Mouse (Mus musculus) kidney, adult 10 weeks (tissue): ENCODE measurements around the gene Copz1. TPM values are rescaled to one million over a fixed set of nuclear protein-coding genes. Genes with fewer than 3 reads are reported as not detected.

ENCODE experiments used
- polyA plus RNA-seq: library from polyadenylated mRNA; stranded (reverse); fragments of 350-450 nt; fragmentation: Illumina TruSeq; extraction: RNeasy Lipid Tissue Mini Kit (QIAGEN cat#74804); gene quantifications from one replicate; pipeline ENCODE4 v1.2.3, GENCODE M21; 2014; ENCODE audit warnings: low read depth, low replicate concordance

Copz1 gene
- polyA plus RNA-seq, result 90.8 TPM

DNA sequence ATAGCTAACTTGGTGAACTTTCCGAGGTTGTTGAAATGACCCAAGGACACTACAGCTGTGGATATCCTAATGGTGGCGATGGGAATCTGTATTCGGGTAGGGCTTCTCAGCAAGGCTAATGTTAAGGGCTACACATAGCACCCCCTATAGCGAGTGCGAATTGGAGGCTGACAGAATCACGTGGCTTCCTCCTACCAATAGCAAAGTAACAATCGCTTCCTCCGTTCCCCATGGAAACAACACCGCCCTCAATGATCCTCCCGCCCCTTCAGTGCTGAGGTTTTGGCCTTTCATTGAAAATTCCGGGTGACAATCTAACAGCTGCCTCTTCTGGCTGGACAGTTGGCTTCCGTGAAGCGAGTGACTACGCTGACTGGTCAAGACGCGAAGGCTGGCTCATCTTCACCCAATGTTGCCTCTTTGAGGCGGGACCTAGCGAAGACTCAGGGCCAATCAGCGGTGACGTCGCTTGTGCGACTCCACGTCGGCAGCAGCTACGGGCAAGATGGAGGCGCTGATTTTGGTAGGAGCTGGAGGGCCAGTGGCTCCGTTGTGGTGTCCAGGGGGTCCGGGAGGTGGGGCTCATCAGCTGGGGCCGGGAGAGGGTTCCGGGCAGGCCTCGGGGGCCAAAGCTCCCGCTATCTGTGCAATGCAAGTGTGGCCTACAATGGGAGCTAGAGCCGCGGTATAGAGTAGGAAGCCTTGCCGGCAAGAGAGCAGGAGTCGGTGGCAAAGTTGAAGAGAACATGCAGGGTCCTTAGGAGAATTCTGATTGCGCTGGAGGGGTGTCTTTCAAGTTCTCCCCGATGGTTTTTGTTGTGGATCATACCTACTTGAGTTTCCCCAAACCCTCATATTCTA, at the start of gene Copz1:
TSS of gene Copz1 (plus strand) at position 296 of the 861 bp plus-strand sequence.

DNA sequence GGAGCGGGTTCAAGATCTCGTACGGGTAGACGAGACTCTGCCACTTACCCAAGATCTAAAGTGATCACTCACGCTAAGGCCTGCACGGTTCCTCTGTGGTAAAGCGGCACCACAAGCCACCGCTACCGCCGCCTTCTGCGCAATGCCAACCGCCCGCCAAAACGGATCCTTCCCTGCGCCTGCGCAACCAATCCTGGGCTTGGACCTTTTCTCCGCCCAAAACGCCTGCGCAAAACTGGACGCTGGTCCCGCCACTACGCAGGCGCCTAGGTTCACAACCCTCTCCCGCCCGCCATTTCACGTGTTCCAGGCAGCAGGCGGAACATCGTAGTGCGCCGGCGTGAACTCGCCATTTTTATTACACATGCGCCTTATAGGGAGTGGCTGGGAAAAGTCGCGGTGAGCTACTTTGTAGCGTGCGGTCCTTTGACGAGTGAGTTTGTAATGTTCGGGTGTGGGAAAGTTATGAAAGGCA, 32.8 kb upstream of the Copz1 start, which contains the start of gene Cbx5:
TSS of gene Cbx5 (minus strand) at position 132 of the 475 bp plus-strand sequence.

DNA sequence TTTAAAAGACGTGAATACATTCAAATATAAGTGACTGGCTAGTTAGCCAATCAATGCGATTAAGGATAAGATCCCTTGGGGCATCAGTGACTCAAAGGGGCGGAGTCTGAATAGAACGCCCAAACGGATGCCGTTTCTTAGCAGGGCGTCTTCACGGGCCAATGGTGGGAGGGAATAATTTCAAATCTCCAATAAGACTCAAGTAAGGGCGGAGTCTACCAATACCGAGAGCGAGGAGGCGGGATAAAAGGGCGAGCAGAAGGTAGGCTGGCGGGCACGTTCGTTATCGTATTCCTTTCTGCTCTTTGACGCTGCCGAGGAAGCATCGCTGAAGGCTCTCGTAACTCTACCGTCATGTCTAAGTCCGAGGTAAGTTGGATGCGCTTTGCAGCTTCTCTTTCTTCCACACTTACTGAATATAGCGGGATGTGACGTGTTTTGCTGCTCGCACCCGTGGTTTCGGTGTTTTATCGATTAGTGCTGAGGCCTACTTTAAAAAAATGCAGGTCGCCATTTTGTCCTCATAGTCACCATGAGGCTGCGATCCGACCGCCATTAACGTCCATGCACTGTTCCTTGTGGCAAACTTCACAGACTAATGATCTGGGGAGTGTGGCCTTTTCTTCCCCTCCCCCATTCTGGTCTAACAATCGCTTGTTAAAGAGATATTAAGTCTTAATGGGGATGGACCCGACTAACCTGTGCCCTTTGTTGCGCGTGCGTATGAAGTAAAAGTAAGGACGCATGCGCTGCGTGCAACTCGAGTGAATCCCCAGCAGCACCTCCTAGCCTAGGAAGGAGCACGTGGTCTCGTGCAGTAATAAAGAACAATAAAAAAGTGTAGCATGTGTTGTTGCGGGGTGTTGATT, 32.1 kb upstream of the Copz1 start, which contains the start of gene Hnrnpa1:
TSS of gene Hnrnpa1 (plus strand) at position 273 of the 869 bp plus-strand sequence.

DNA sequence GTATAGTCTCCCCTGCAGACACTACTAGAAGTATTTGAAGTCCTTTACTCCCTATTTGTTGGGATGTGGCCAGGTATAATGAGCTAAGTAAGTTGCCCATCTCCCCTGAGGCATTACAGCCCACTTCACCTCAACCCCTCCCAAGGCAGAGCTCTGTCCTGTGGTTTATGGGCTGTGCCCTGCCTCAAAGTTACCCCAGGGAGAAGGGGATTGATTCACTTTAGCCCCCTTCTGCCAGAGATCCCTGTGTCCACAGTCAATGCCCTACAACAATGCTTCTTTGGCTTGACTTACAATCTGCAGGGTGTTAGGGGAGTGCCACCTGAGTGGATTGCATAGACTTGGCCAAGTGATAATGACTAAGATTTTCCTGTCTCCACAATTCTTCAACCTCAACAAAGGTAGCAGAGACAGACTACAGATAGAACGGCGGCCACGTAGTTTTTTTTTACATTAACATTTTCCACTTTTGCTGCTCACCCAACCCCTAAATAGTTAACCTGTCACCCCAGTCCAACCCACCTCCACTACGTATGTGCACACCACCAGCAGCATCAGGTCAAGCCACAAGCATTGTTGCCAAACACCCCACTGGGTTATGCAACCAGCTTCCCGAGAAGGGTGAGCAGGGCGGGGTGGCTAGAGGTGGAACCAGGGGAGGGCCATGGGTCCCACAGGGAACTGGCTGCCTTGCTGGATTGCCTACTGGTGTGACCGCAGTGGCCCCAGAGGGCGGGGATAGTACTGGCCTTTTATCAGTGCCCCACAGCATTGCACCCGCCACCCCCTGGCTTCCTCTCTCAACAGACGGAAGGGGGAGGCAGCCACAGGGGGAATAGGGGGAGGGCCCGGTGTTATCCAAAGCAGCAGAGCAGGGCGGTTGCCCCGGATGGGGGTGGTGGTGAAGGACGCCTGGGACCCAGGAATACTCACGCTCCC, 14.5 kb upstream of the Copz1 start, which contains the start of gene Nfe2:
TSS of gene Nfe2 (minus strand) at position 614 of the 939 bp plus-strand sequence.

DNA sequence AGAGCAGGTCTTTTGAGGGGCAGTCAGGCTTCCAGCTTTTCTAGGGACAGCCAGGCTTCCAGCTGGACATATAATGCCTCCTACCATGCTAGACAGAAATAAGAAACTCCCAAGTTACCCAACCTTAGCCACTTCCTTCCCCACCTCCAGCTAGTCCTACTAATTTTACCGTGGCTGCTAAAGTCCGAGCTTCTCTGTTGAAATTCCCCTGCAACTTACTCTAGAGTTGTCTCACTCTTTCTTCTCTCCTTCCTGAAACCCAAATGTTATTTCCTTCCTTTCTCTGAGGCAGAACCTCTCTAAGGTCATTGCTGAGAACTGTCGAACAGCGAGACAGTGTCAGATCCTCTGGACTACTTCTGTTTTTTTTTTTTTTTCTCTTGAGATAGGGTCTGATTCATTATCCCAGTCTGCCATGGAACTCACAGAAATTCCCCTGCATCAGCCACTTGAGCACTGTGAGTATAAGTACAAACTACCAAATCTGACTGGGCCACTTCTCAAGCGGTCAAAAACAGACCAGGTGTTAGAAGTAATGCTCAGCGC, 37.9 kb downstream of the Copz1 start, which contains the start of gene Gpr84:
TSS of gene Gpr84 (minus strand) at position 248 of the 546 bp plus-strand sequence.

DNA sequence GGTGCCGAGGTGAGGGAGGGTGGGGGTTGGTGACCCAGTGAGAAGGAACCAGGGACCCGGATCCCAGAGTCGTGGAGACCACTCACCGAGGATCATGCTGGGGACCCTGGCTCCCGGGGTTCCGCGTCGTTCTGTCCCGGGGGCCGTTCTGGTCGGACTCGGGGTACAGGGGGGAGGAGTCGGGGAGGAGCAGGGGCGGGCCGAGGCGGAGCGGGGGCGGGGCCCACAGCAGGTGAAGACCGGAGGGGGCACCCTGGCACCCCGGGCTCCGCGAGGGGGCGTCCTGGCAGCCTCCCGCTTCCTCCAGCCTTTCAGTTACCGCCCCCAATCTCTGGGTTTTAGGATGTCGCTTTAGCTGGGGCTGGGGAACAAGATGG, 67.4 kb downstream of the Copz1 start, which contains the start of gene Zfp385a:
TSS of gene Zfp385a (minus strand) at position 133 of the 377 bp plus-strand sequence.

Other genes with a start within 250 kb of the Copz1 start
- 12.2 TPM for gene Smug1, start 105.6 kb upstream of the Copz1 start, polyA plus RNA-seq
- 113 TPM for gene Cbx5, start 32.9 kb upstream of the Copz1 start, polyA plus RNA-seq
- gene Hnrnpa1, start 32.3 kb upstream of the Copz1 start, polyA plus RNA-seq, result 258 TPM
- not detected for gene Nfe2, start 14.3 kb upstream of the Copz1 start, polyA plus RNA-seq
- gene Gpr84, start 37.9 kb downstream of the Copz1 start, polyA plus RNA-seq, result not detected
- gene Zfp385a, start 67.4 kb downstream of the Copz1 start, polyA plus RNA-seq, result not detected
- 0.12 TPM for gene Itga5, start 94.0 kb downstream of the Copz1 start, polyA plus RNA-seq
- not detected for gene Gtsf1, start 157.8 kb downstream of the Copz1 start, polyA plus RNA-seq
- gene Gtsf2, start 175.8 kb downstream of the Copz1 start, polyA plus RNA-seq, result not detected
- gene Nckap1l, start 181.1 kb downstream of the Copz1 start, polyA plus RNA-seq, result 1.8 TPM
- gene Pde1b, start 230.3 kb downstream of the Copz1 start, polyA plus RNA-seq, result 0.20 TPM